Mouse (Mus musculus): ENCODE data around the gene Fgfr1op. TPM values are rescaled to one million over a fixed set of nuclear protein-coding genes. Genes with fewer than 3 reads are reported as not detected.

The Fgfr1op gene
- polyA plus RNA-seq, 1 experiment = 5.3 TPM

GRCm38 (mm10) chr17:8244124-8244523 is 78.8 kb downstream of the Fgfr1op start:
- peaks cover 78% of the 10 kb centered on the region for H3K27me3 ChIP-seq (ENCODE audit: control insufficient read depth, insufficient read depth, insufficient read length)
- no peaks in the 10 kb centered on the region for H3K36me3 ChIP-seq (ENCODE audit: control insufficient read depth, insufficient read depth)
- H3K4me3 ChIP-seq = no peak overlapping the region
- TF ChIP-seq MYOD1 (IDR thresholded peaks at IDR 0.05; ENCODE audit: control insufficient read depth in 1 of 3, insufficient read length in 2 of 3, low read depth in 2 of 3) = no peak
- TF ChIP-seq TCF12 (IDR thresholded peaks at IDR 0.05; ENCODE audit: insufficient read depth, poor library complexity, severe bottlenecking) = no peak
- TF ChIP-seq MAX (IDR thresholded peaks at IDR 0.05; ENCODE audit: low read depth) = no peak
- TF ChIP-seq E2F4 (IDR thresholded peaks at IDR 0.05; ENCODE audit: insufficient read depth) = no peak
- TF ChIP-seq CEBPB (IDR thresholded peaks at IDR 0.05; ENCODE audit: insufficient read depth, poor library complexity, severe bottlenecking) = no peak
- TF ChIP-seq POLR2A (IDR thresholded peaks at IDR 0.05; ENCODE audit: insufficient read length, low read depth) = no peak
- no peak for TF ChIP-seq POLR2AphosphoS2 (IDR thresholded peaks at IDR 0.05; ENCODE audit: insufficient read length, low read depth)
- no peak for TF ChIP-seq REST (IDR thresholded peaks at IDR 0.05; ENCODE audit: insufficient read depth, insufficient read length)
- TF ChIP-seq USF1 (IDR thresholded peaks at IDR 0.05; ENCODE audit: low read depth) = no peak
- TF ChIP-seq TCF3 (IDR thresholded peaks at IDR 0.05; ENCODE audit: insufficient read length, low read depth) = no peak
- TF ChIP-seq SRF (IDR thresholded peaks at IDR 0.05; ENCODE audit: control insufficient read depth, insufficient read length, low read depth) = no peak
- no peak for TF ChIP-seq MYOG (IDR thresholded peaks at IDR 0.05; ENCODE audit: control insufficient read depth in 1 of 3, insufficient read depth in 1 of 3, insufficient read length in 2 of 3, low read depth in 2 of 3)
- no peak overlapping the region for H3ac ChIP-seq (ENCODE audit: control insufficient read depth, insufficient read length)
- H3K4me2 ChIP-seq (ENCODE audit: low read depth) = no peak overlapping the region
- no peaks in the 10 kb centered on the region for H3K79me2 ChIP-seq (ENCODE audit: control insufficient read depth, insufficient read depth)

- H3K4me3 ChIP-seq = no peak overlapping the region
- no peaks in the 10 kb centered on the region for H3K79me2 ChIP-seq (ENCODE audit: control insufficient read depth, insufficient read depth)
- no peak overlapping the region for H3ac ChIP-seq (ENCODE audit: control insufficient read depth, insufficient read length)
- no peaks in the 10 kb centered on the region for H3K36me3 ChIP-seq (ENCODE audit: control insufficient read depth, insufficient read depth)
- H3K4me2 ChIP-seq (ENCODE audit: low read depth) = no peak overlapping the region
- H3K27me3 ChIP-seq (ENCODE audit: control insufficient read depth, insufficient read depth, insufficient read length) = peaks cover 77% of the 10 kb centered on the region
- TF ChIP-seq CEBPB (IDR thresholded peaks at IDR 0.05; ENCODE audit: insufficient read depth, poor library complexity, severe bottlenecking) (no peak), MYOG (IDR thresholded peaks at IDR 0.05; ENCODE audit: control insufficient read depth in 1 of 3, insufficient read depth in 1 of 3, insufficient read length in 2 of 3, low read depth in 2 of 3) (no peak), TCF12 (IDR thresholded peaks at IDR 0.05; ENCODE audit: insufficient read depth, poor library complexity, severe bottlenecking) (no peak), E2F4 (IDR thresholded peaks at IDR 0.05; ENCODE audit: insufficient read depth) (no peak), USF1 (IDR thresholded peaks at IDR 0.05; ENCODE audit: low read depth) (no peak), POLR2A (IDR thresholded peaks at IDR 0.05; ENCODE audit: insufficient read length, low read depth) (no peak), TCF3 (IDR thresholded peaks at IDR 0.05; ENCODE audit: insufficient read length, low read depth) (no peak), REST (IDR thresholded peaks at IDR 0.05; ENCODE audit: insufficient read depth, insufficient read length) (no peak), POLR2AphosphoS2 (IDR thresholded peaks at IDR 0.05; ENCODE audit: insufficient read length, low read depth) (no peak), MAX (IDR thresholded peaks at IDR 0.05; ENCODE audit: low read depth) (no peak), MYOD1 (IDR thresholded peaks at IDR 0.05; ENCODE audit: control insufficient read depth in 1 of 3, insufficient read length in 2 of 3, low read depth in 2 of 3) (no peak), SRF (IDR thresholded peaks at IDR 0.05; ENCODE audit: control insufficient read depth, insufficient read length, low read depth) (no peak)
Measured at GRCm38 (mm10) chr17:8246102-8246754, 80.9 kb downstream of the Fgfr1op start.

Other genes with a start within 250 kb of the Fgfr1op start
- 1.0 TPM for gene Tagap, start 239.5 kb upstream of the Fgfr1op start, polyA plus RNA-seq (2012; fragmentation: generic; extraction: Trizol)
- 53.7 TPM for gene Rsph3a, start 219.9 kb upstream of the Fgfr1op start, polyA plus RNA-seq (2012; fragmentation: generic; extraction: Trizol)
- not detected for gene Gm49673, start 17.7 kb upstream of the Fgfr1op start, polyA plus RNA-seq (2012; fragmentation: generic; extraction: Trizol)
- 151 TPM for gene Rnaset2a, start 17.4 kb upstream of the Fgfr1op start, polyA plus RNA-seq (2012; fragmentation: generic; extraction: Trizol)
- not detected for gene Ccr6, start 70.5 kb downstream of the Fgfr1op start, polyA plus RNA-seq (2012; fragmentation: generic; extraction: Trizol)
- gene Mpc1, start 117.4 kb downstream of the Fgfr1op start, polyA plus RNA-seq (2012; fragmentation: generic; extraction: Trizol) = 66.6 TPM
- 56.2 TPM for gene Sft2d1, start 145.6 kb downstream of the Fgfr1op start, polyA plus RNA-seq (2012; fragmentation: generic; extraction: Trizol)
- gene Prr18, start 172.0 kb downstream of the Fgfr1op start, polyA plus RNA-seq (2012; fragmentation: generic; extraction: Trizol) = 0.19 TPM
- gene T2, start 190.5 kb downstream of the Fgfr1op start, polyA plus RNA-seq (2012; fragmentation: generic; extraction: Trizol) = 0.07 TPM